Mouse (Mus musculus) 3134 (cell line): ENCODE data around the gene Ttc7.

Experiments used
- DNase-seq: peaks from one replicate; pipeline ENCODE4 v3.0.0-alpha.2; 2011; ENCODE audit warnings: low spot score; ENCODE audit not compliant: insufficient read length; ENCODE audit errors: extremely low read depth

Gene Ttc7

GRCm38 (mm10) chr17:87312924-87313870 lies 30.5 kb downstream of the Ttc7 start:
- DNase-seq, result no peak

- no peak for DNase-seq
Observed at GRCm38 (mm10) chr17:87314121-87314520, 31.4 kb downstream of the Ttc7 start.

GRCm38 (mm10) chr17:87314530-87314946 lies 31.9 kb downstream of the Ttc7 start:
- DNase-seq, result peak; percentile 77

GRCm38 (mm10) chr17:87315021-87315531 lies 32.4 kb downstream of the Ttc7 start:
- DNase-seq, result peak; percentile 73

GRCm38 (mm10) chr17:87315891-87316763 lies 33.4 kb downstream of the Ttc7 start:
- DNase-seq, result no peak

- no peak for DNase-seq
Observed at GRCm38 (mm10) chr17:87317271-87317670, 34.6 kb downstream of the Ttc7 start.

- DNase-seq, result peak; percentile 40
Observed at GRCm38 (mm10) chr17:87317947-87318346, 35.3 kb downstream of the Ttc7 start.

- no peak for DNase-seq
Observed at GRCm38 (mm10) chr17:87321673-87322072, 39.0 kb downstream of the Ttc7 start.

GRCm38 (mm10) chr17:87323215-87323614 lies 40.5 kb downstream of the Ttc7 start:
- DNase-seq, result no peak

GRCm38 (mm10) chr17:87325501-87325900 lies 42.8 kb downstream of the Ttc7 start:
- no peak for DNase-seq

GRCm38 (mm10) chr17:87326987-87327386 lies 44.3 kb downstream of the Ttc7 start:
- no peak for DNase-seq

- DNase-seq, result no peak
Observed at GRCm38 (mm10) chr17:87327645-87328044, 45.0 kb downstream of the Ttc7 start.

GRCm38 (mm10) chr17:87328177-87328768 lies 45.6 kb downstream of the Ttc7 start:
- no peak for DNase-seq

GRCm38 (mm10) chr17:87329144-87329700 lies 46.5 kb downstream of the Ttc7 start:
- DNase-seq, result no peak

- DNase-seq, result no peak
Observed at GRCm38 (mm10) chr17:87330250-87330920, 47.7 kb downstream of the Ttc7 start.

- no peak for DNase-seq
Observed at GRCm38 (mm10) chr17:87330921-87331291, 48.2 kb downstream of the Ttc7 start.

- no peak for DNase-seq
Observed at GRCm38 (mm10) chr17:87331336-87332141, 48.9 kb downstream of the Ttc7 start.

- DNase-seq, result no peak
Observed at GRCm38 (mm10) chr17:87332142-87332815, 49.6 kb downstream of the Ttc7 start.

- no peak for DNase-seq
Observed at GRCm38 (mm10) chr17:87332887-87333286, 50.2 kb downstream of the Ttc7 start.
